8 mouse cellular contexts compared by ENCODE assay signal in the genomic region with DNA sequence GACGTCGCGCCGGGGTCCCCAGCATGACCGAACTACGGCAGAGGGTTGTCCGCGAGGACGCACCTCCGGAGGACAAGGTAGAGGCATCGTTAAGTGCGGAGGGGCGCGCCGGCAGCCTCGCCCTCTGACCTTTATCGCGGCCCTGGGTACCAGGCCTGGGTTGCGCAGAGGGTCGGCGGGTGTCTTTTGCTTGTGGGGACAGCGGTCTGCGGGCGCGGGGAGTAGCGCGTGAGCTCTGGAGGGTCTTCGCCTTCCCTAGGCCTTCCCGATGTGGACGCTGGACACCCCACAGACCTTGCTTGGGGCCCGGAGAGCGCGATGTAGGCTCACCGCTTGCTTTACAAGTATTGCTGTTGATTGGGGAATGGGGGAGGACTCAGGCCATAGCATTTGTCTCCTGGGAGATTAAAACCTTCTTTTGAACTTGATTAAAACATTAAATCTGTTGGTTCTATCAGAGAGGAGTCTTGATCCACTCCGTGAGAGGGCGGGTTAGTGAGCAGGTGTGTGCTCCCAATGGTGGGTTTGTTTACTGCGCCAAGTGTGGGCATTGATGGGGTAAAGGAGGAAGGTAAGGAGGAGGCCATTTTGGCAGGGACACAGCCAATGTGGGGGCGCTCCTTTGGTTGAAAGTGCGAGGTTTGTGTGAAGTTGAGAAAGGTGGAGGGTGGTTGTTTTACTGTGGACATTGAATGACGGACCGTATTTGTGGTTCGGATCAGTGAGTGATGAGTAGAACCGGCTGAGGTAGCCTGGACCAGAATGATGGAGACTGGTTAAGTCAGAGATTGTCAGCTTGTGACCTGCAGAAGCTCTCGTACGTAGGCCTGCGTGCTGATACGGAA. TPM values are rescaled to one million over a fixed set of nuclear protein-coding genes. Genes with fewer than 3 reads are reported as not detected.
DNase-seq lines count a peak whose midpoint lies in the region; ATAC-seq and TF ChIP-seq lines count a peak whose summit lies in the region.

No protein-coding gene starts in this region.

- DNase-seq in frontal cortex, postnatal 25 days (ENCODE audit: low spot score in 2 of 2) = no peak
- peak; percentile 22 for DNase-seq in G1E (ENCODE audit: low spot score)
- DNase-seq in embryonic facial prominence, embryonic 10.5 days (ENCODE audit: low spot score) = peak; percentile 53
- DNase-seq in liver, embryonic 11.5 days (ENCODE audit: low spot score) = no peak
- peak; percentile 51 for DNase-seq in yolk sac, embryonic 10.5 days (ENCODE audit: low spot score)

- peak overlapping the region; percentile 92 for H3K27ac ChIP-seq in embryonic facial prominence, embryonic 10.5 days (replicated peaks)
- peak overlapping the region; percentile 91 for H3K27ac ChIP-seq in hindbrain, embryonic 13.5 days
- H3K27ac ChIP-seq in liver, embryonic 11.5 days (ENCODE audit: low read depth, low read length) = peak overlapping the region; percentile 58
- H3K27ac ChIP-seq in neural tube, embryonic 14.5 days (ENCODE audit: low read depth, low read length) = peak overlapping the region; percentile 63

- H3K36me3 ChIP-seq in G1E (replicated peaks) = peaks cover 6% of the 10 kb centered on the region
- H3K36me3 ChIP-seq in embryonic facial prominence, embryonic 10.5 days (replicated peaks) = no peaks in the 10 kb centered on the region
- H3K36me3 ChIP-seq in hindbrain, embryonic 13.5 days = no peaks in the 10 kb centered on the region
- no peaks in the 10 kb centered on the region for H3K36me3 ChIP-seq in liver, embryonic 11.5 days (ENCODE audit: control insufficient read depth, insufficient read depth, low read length)
- no peaks in the 10 kb centered on the region for H3K36me3 ChIP-seq in neural tube, embryonic 14.5 days (ENCODE audit: control insufficient read depth, insufficient read depth, low read length)

- ATAC-seq in frontal cortex, adult (ENCODE audit: low TSS enrichment) = peak; percentile 42
- no peak for ATAC-seq in G1E (ENCODE audit: extremely low read depth, insufficient number of reproducible peaks, low FRiP score, poor library complexity, severe bottlenecking)
- peak; percentile 38 for ATAC-seq in hindbrain, embryonic 13.5 days (ENCODE audit: low FRiP score)
- peak; percentile 69 for ATAC-seq in liver, embryonic 11.5 days (replicated peaks; ENCODE audit: low FRiP score)
- ATAC-seq in neural tube, embryonic 14.5 days (ENCODE audit: low read depth) = peak; percentile 57

- no peak for TF ChIP-seq CTCF in G1E (IDR thresholded peaks at IDR 0.05; ENCODE audit: low read depth, low read length)

- H3K4me1 ChIP-seq in G1E (ENCODE audit: insufficient read depth, low read depth, low read length) = peaks cover 38% of the 10 kb centered on the region
- peaks cover 16% of the 10 kb centered on the region for H3K4me1 ChIP-seq in embryonic facial prominence, embryonic 10.5 days
- H3K4me1 ChIP-seq in hindbrain, embryonic 13.5 days (replicated peaks) = peaks cover 14% of the 10 kb centered on the region
- peaks cover 8% of the 10 kb centered on the region for H3K4me1 ChIP-seq in liver, embryonic 11.5 days (replicated peaks; ENCODE audit: control insufficient read depth, insufficient read depth, low read length)
- peaks cover 6% of the 10 kb centered on the region for H3K4me1 ChIP-seq in neural tube, embryonic 14.5 days (ENCODE audit: control insufficient read depth, insufficient read depth, low read length)

- no peaks in the 10 kb centered on the region for H3K9me3 ChIP-seq in G1E (replicated peaks)
- no peaks in the 10 kb centered on the region for H3K9me3 ChIP-seq in embryonic facial prominence, embryonic 10.5 days
- no peaks in the 10 kb centered on the region for H3K9me3 ChIP-seq in hindbrain, embryonic 13.5 days
- no peaks in the 10 kb centered on the region for H3K9me3 ChIP-seq in liver, embryonic 11.5 days (ENCODE audit: control insufficient read depth, low read length)
- H3K9me3 ChIP-seq in neural tube, embryonic 14.5 days (ENCODE audit: control insufficient read depth, low read length) = no peaks in the 10 kb centered on the region

- peak overlapping the region; percentile 98 for H3K4me3 ChIP-seq in G1E (ENCODE audit: low read depth, low read length)
- peak overlapping the region; percentile 95 for H3K4me3 ChIP-seq in embryonic facial prominence, embryonic 10.5 days
- H3K4me3 ChIP-seq in hindbrain, embryonic 13.5 days = peak overlapping the region; percentile 87
- peak overlapping the region; percentile 84 for H3K4me3 ChIP-seq in liver, embryonic 11.5 days (ENCODE audit: low read depth, low read length)
- peak overlapping the region; percentile 69 for H3K4me3 ChIP-seq in neural tube, embryonic 14.5 days (ENCODE audit: low read depth, low read length)

- H3K27me3 ChIP-seq in G1E (ENCODE audit: insufficient read depth, low read length) = no peaks in the 10 kb centered on the region
- H3K27me3 ChIP-seq in embryonic facial prominence, embryonic 10.5 days (replicated peaks; ENCODE audit: low read depth, poor library complexity, severe bottlenecking) = no peaks in the 10 kb centered on the region
- no peaks in the 10 kb centered on the region for H3K27me3 ChIP-seq in hindbrain, embryonic 13.5 days
- H3K27me3 ChIP-seq in liver, embryonic 11.5 days (replicated peaks; ENCODE audit: control insufficient read depth, insufficient read depth, low read length) = no peaks in the 10 kb centered on the region
- no peaks in the 10 kb centered on the region for H3K27me3 ChIP-seq in neural tube, embryonic 14.5 days (ENCODE audit: control insufficient read depth, insufficient read depth, low read length)

- H3K9ac ChIP-seq in hindbrain, embryonic 13.5 days = peak overlapping the region; percentile 93
- peak overlapping the region; percentile 74 for H3K9ac ChIP-seq in liver, embryonic 11.5 days (ENCODE audit: low read depth, low read length)
- H3K9ac ChIP-seq in neural tube, embryonic 14.5 days (replicated peaks; ENCODE audit: low read depth, low read length) = peak overlapping the region; percentile 80

- WGBS in embryonic facial prominence, embryonic 10.5 days = under 1% methylated on average over 47 of the region's 47 CpGs
- WGBS in hindbrain, embryonic 13.5 days = under 1% methylated on average over 47 of the region's 47 CpGs
- WGBS in liver, embryonic 11.5 days = under 1% methylated on average over 47 of the region's 47 CpGs
- under 1% methylated on average over 47 of the region's 47 CpGs for WGBS in neural tube, embryonic 14.5 days

- peak overlapping the region; percentile 76 for H3K4me2 ChIP-seq in hindbrain, embryonic 13.5 days
- H3K4me2 ChIP-seq in liver, embryonic 11.5 days = peak overlapping the region; percentile 72
- peak overlapping the region; percentile 75 for H3K4me2 ChIP-seq in neural tube, embryonic 14.5 days (ENCODE audit: low read depth, low read length)

RNA-seq across cellular contexts. Expression of a gene that starts 0.7 kb away (rescaled TPM):
- total RNA-seq in G1E (2014; fragmentation: Nextera tagmentation) = 15.8 and 26.6 TPM in 2 replicates
- 17.6 and 19.6 TPM in 2 replicates for total RNA-seq in G1E (2017)
- polyA plus RNA-seq in G1E (2012) = 8.6 and 12.6 TPM in 2 replicates
- 20.0 and 23.2 TPM in 2 replicates for polyA plus RNA-seq in embryonic facial prominence, embryonic 10.5 days (2016; fragmentation: Nextera tagmentation; extraction: Ambion mirVana)
- 34.6 and 39.3 TPM in 2 replicates for polyA plus RNA-seq in hindbrain, embryonic 13.5 days (2015; fragmentation: Nextera tagmentation; extraction: Ambion mirVana)
- 12.9 and 19.0 TPM in 2 replicates for polyA plus RNA-seq in liver, embryonic 11.5 days (2014; fragmentation: Nextera tagmentation; extraction: Ambion mirVana)
- polyA plus RNA-seq in neural tube, embryonic 14.5 days (2014; fragmentation: Nextera tagmentation; extraction: Ambion mirVana) = 35.5 and 52.8 TPM in 2 replicates

RNA-seq across cellular contexts. Expression of a gene that starts 10.5 kb away (rescaled TPM):
- 249 and 267 TPM in 2 replicates for total RNA-seq in G1E (2014; fragmentation: Nextera tagmentation)
- 520 and 531 TPM in 2 replicates for total RNA-seq in G1E (2017)
- 38.5 and 77.8 TPM in 2 replicates for polyA plus RNA-seq in G1E (2012)
- 382 and 392 TPM in 2 replicates for polyA plus RNA-seq in embryonic facial prominence, embryonic 10.5 days (2016; fragmentation: Nextera tagmentation; extraction: Ambion mirVana)
- polyA plus RNA-seq in hindbrain, embryonic 13.5 days (2015; fragmentation: Nextera tagmentation; extraction: Ambion mirVana) = 115 and 119 TPM in 2 replicates
- polyA plus RNA-seq in liver, embryonic 11.5 days (2014; fragmentation: Nextera tagmentation; extraction: Ambion mirVana) = 415 and 419 TPM in 2 replicates
- polyA plus RNA-seq in neural tube, embryonic 14.5 days (2014; fragmentation: Nextera tagmentation; extraction: Ambion mirVana) = 101 and 102 TPM in 2 replicates

RNA-seq across cellular contexts. Expression of a gene that starts 16.0 kb away (rescaled TPM):
- total RNA-seq in G1E (2014; fragmentation: Nextera tagmentation) = 113 and 147 TPM in 2 replicates
- total RNA-seq in G1E (2017) = 41.6 and 42.7 TPM in 2 replicates
- polyA plus RNA-seq in G1E (2012) = 34.4 and 37.1 TPM in 2 replicates
- polyA plus RNA-seq in embryonic facial prominence, embryonic 10.5 days (2016; fragmentation: Nextera tagmentation; extraction: Ambion mirVana) = 38.6 and 43.8 TPM in 2 replicates
- polyA plus RNA-seq in hindbrain, embryonic 13.5 days (2015; fragmentation: Nextera tagmentation; extraction: Ambion mirVana) = 50.4 TPM in 2 replicates
- 37.9 and 38.2 TPM in 2 replicates for polyA plus RNA-seq in liver, embryonic 11.5 days (2014; fragmentation: Nextera tagmentation; extraction: Ambion mirVana)
- polyA plus RNA-seq in neural tube, embryonic 14.5 days (2014; fragmentation: Nextera tagmentation; extraction: Ambion mirVana) = 44.8 and 49.8 TPM in 2 replicates

Comparison
In these comparisons a context has a peak if more than half of its experiments do, and no peak if none do; other contexts are left out.
1. DNase-seq: peak in G1E (single experiment), embryonic facial prominence, embryonic 10.5 days (single experiment) and yolk sac, embryonic 10.5 days (single experiment); none in frontal cortex, postnatal 25 days (0 of 2) and liver, embryonic 11.5 days (single experiment).
2. Peak in every context shown above with its lines, with median percentiles within 50 percentile points of each other: H3K4me3 ChIP-seq, H3K27ac ChIP-seq, H3K4me2 ChIP-seq and H3K9ac ChIP-seq.